29 mouse cellular contexts compared by ENCODE assay signal in the genomic region with DNA sequence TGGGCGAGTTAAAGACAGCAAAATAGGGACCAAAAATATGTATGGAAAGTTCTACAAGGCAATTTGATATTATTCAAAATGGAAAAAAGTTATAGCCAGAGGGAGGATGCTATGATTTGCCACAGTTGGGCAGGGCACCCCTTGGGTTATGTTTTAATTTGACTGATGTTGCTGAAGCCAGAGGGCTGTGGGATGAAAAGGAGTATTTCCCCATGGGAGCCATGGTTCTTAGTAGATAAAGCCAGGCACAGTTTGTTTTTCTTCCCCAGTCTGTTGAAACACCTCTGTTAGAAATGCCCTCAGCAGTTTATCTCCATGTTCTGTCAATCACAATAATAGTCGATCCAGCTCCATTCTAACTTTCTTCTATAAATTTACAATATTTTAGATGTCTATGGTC.
DNase-seq lines count a peak whose midpoint lies in the region; ATAC-seq lines count a peak whose summit lies in the region.
"Had no signal": no experiment of that assay in that cellular context is flagged by ENCODE, and none has a peak within 500 bp of the region (broad histone marks: within the 10 kb centered on the region; RNA-seq: fewer than 3 reads in every experiment).

No protein-coding gene starts in this region.

- H3K4me3 ChIP-seq in hindbrain, embryonic 13.5 days, result no peak overlapping the region
- H3K4me3 ChIP-seq in hindbrain, embryonic 10.5 days, result no peak overlapping the region
- H3K4me3 ChIP-seq in neural tube, embryonic 13.5 days, result no peak overlapping the region
- no peak overlapping the region for H3K4me3 ChIP-seq in hindbrain, embryonic 14.5 days (replicated peaks; ENCODE audit: low read length)
- H3K4me3 ChIP-seq in neural tube, embryonic 15.5 days (replicated peaks), result no peak overlapping the region
- no peak overlapping the region for H3K4me3 ChIP-seq in heart, embryonic 10.5 days
- H3K4me3 ChIP-seq: embryonic facial prominence, embryonic 13.5 days; erythroblast, embryonic 14.5 days; kidney, embryonic 15.5 days; liver, embryonic 12.5 days; midbrain, embryonic 12.5 days; myocyte; stomach, embryonic 15.5 days had no signal

- 71% methylated on average over 2 of the region's 2 CpGs for WGBS in hindbrain, embryonic 13.5 days
- WGBS in hindbrain, embryonic 10.5 days, result 82% methylated on average over 2 of the region's 2 CpGs
- WGBS in neural tube, embryonic 13.5 days, result 71% methylated on average over 2 of the region's 2 CpGs
- 65% methylated on average over 2 of the region's 2 CpGs for WGBS in hindbrain, embryonic 14.5 days
- 59% methylated on average over 2 of the region's 2 CpGs for WGBS in neural tube, embryonic 15.5 days
- 58% methylated on average over 2 of the region's 2 CpGs for WGBS in heart, embryonic 10.5 days

- H3K9ac ChIP-seq in hindbrain, embryonic 13.5 days, result no peak overlapping the region
- H3K9ac ChIP-seq in neural tube, embryonic 13.5 days, result no peak overlapping the region
- no peak overlapping the region for H3K9ac ChIP-seq in hindbrain, embryonic 14.5 days
- no peak overlapping the region for H3K9ac ChIP-seq in neural tube, embryonic 15.5 days (replicated peaks)
- H3K9ac ChIP-seq: embryonic facial prominence, embryonic 13.5 days; kidney, embryonic 15.5 days; liver, embryonic 12.5 days; liver, postnatal 0 days; midbrain, embryonic 12.5 days; stomach, embryonic 15.5 days had no signal

- H3K4me1 ChIP-seq in hindbrain, embryonic 13.5 days (replicated peaks), result peaks cover 20% of the 10 kb centered on the region
- no peaks in the 10 kb centered on the region for H3K4me1 ChIP-seq in hindbrain, embryonic 10.5 days (replicated peaks)
- peaks cover 23% of the 10 kb centered on the region for H3K4me1 ChIP-seq in neural tube, embryonic 13.5 days (replicated peaks)
- H3K4me1 ChIP-seq in hindbrain, embryonic 14.5 days (replicated peaks; ENCODE audit: control insufficient read depth, insufficient read depth, low read length), result peaks cover 19% of the 10 kb centered on the region
- peaks cover 17% of the 10 kb centered on the region for H3K4me1 ChIP-seq in neural tube, embryonic 15.5 days
- no peaks in the 10 kb centered on the region for H3K4me1 ChIP-seq in heart, embryonic 10.5 days
- H3K4me1 ChIP-seq: kidney, embryonic 15.5 days; liver, embryonic 12.5 days; stomach, embryonic 15.5 days had no signal

- ATAC-seq in hindbrain, embryonic 13.5 days (ENCODE audit: low FRiP score), result no peak
- ATAC-seq in neural tube, embryonic 13.5 days (ENCODE audit: low read depth), result no peak
- no peak for ATAC-seq in hindbrain, embryonic 14.5 days (ENCODE audit: low FRiP score)
- no peak for ATAC-seq in neural tube, embryonic 15.5 days (ENCODE audit: low FRiP score)
- ATAC-seq: inflammation-experienced regulatory T-cells, adult 6 months; liver, embryonic 12.5 days; liver, postnatal 0 days had no signal

- H3K36me3 ChIP-seq in hindbrain, embryonic 13.5 days, result no peaks in the 10 kb centered on the region
- no peaks in the 10 kb centered on the region; the same call in 1 of the 2 replicates for H3K36me3 ChIP-seq in hindbrain, embryonic 10.5 days
- H3K36me3 ChIP-seq in neural tube, embryonic 13.5 days, result no peaks in the 10 kb centered on the region
- no peaks in the 10 kb centered on the region for H3K36me3 ChIP-seq in hindbrain, embryonic 14.5 days (replicated peaks; ENCODE audit: control insufficient read depth, insufficient read depth)
- no peaks in the 10 kb centered on the region for H3K36me3 ChIP-seq in neural tube, embryonic 15.5 days
- H3K36me3 ChIP-seq in heart, embryonic 10.5 days, result no peaks in the 10 kb centered on the region
- H3K36me3 ChIP-seq: embryonic facial prominence, embryonic 13.5 days; kidney, embryonic 15.5 days; liver, embryonic 12.5 days; midbrain, embryonic 12.5 days; stomach, embryonic 15.5 days had no signal

- H3K4me2 ChIP-seq in hindbrain, embryonic 13.5 days, result no peak overlapping the region
- no peak overlapping the region for H3K4me2 ChIP-seq in neural tube, embryonic 13.5 days
- no peak overlapping the region for H3K4me2 ChIP-seq in hindbrain, embryonic 14.5 days (replicated peaks)
- H3K4me2 ChIP-seq in neural tube, embryonic 15.5 days, result no peak overlapping the region
- H3K4me2 ChIP-seq: embryonic facial prominence, embryonic 13.5 days; kidney, embryonic 15.5 days; liver, embryonic 12.5 days; midbrain, embryonic 12.5 days; stomach, embryonic 15.5 days had no signal

- DNase-seq in hindbrain, embryonic 10.5 days (ENCODE audit: low spot score), result no peak
- DNase-seq in neural tube, embryonic 10.5 days (ENCODE audit: extremely low spot score, low spot score), result no peak
- no peak for DNase-seq in hindbrain, embryonic 14.5 days (ENCODE audit: low spot score)
- DNase-seq in heart, embryonic 10.5 days (ENCODE audit: low spot score), result no peak
- no peak for DNase-seq in embryo, embryonic 9.5 days (ENCODE audit: extremely low spot score)
- DNase-seq: adrenal gland, adult 2 months; B cell, adult 2 months; cerebellum, adult 11 months; embryo, embryonic 11 days; gastrocnemius, postnatal 14 days; heart, postnatal 36 days; kidney, adult 11 months; kidney, postnatal 25 days; left cerebral cortex, postnatal 4 days; liver, postnatal 0 days; lung, postnatal 36 days; right cerebral cortex, postnatal 25 days; thymus, postnatal 14 days had no signal

- peak overlapping the region; percentile 84 for H3K27ac ChIP-seq in hindbrain, embryonic 13.5 days
- H3K27ac ChIP-seq in hindbrain, embryonic 10.5 days, result no peak overlapping the region
- H3K27ac ChIP-seq in neural tube, embryonic 13.5 days (replicated peaks), result peak overlapping the region; percentile 85
- H3K27ac ChIP-seq in hindbrain, embryonic 14.5 days, result peak overlapping the region; percentile 71
- peak overlapping the region; percentile 69 for H3K27ac ChIP-seq in neural tube, embryonic 15.5 days (replicated peaks)
- H3K27ac ChIP-seq in heart, embryonic 10.5 days, result no peak overlapping the region
- H3K27ac ChIP-seq: embryonic facial prominence, embryonic 13.5 days; kidney, embryonic 15.5 days; liver, embryonic 12.5 days; midbrain, embryonic 12.5 days; stomach, embryonic 15.5 days had no signal

- no peaks in the 10 kb centered on the region for H3K27me3 ChIP-seq in hindbrain, embryonic 13.5 days
- no peaks in the 10 kb centered on the region for H3K27me3 ChIP-seq in hindbrain, embryonic 10.5 days (ENCODE audit: insufficient read depth, poor library complexity, severe bottlenecking)
- H3K27me3 ChIP-seq in neural tube, embryonic 13.5 days, result no peaks in the 10 kb centered on the region
- no peaks in the 10 kb centered on the region for H3K27me3 ChIP-seq in hindbrain, embryonic 14.5 days (ENCODE audit: control insufficient read depth, insufficient read depth, low read length)
- no peaks in the 10 kb centered on the region for H3K27me3 ChIP-seq in neural tube, embryonic 15.5 days (replicated peaks)
- no peaks in the 10 kb centered on the region for H3K27me3 ChIP-seq in heart, embryonic 10.5 days (ENCODE audit: insufficient read depth, poor library complexity, severe bottlenecking)
- H3K27me3 ChIP-seq: embryonic facial prominence, embryonic 13.5 days; kidney, embryonic 15.5 days; liver, embryonic 12.5 days; midbrain, embryonic 12.5 days; stomach, embryonic 15.5 days had no signal

- H3K9me3 ChIP-seq in hindbrain, embryonic 13.5 days, result no peaks in the 10 kb centered on the region
- no peaks in the 10 kb centered on the region for H3K9me3 ChIP-seq in hindbrain, embryonic 10.5 days
- H3K9me3 ChIP-seq in neural tube, embryonic 13.5 days, result no peaks in the 10 kb centered on the region
- H3K9me3 ChIP-seq in hindbrain, embryonic 14.5 days (ENCODE audit: control insufficient read depth, low read length), result no peaks in the 10 kb centered on the region
- no peaks in the 10 kb centered on the region for H3K9me3 ChIP-seq in neural tube, embryonic 15.5 days (replicated peaks)
- H3K9me3 ChIP-seq in heart, embryonic 10.5 days, result no peaks in the 10 kb centered on the region
- H3K9me3 ChIP-seq: embryonic facial prominence, embryonic 13.5 days; kidney, embryonic 15.5 days; liver, embryonic 12.5 days; midbrain, embryonic 12.5 days; stomach, embryonic 15.5 days had no signal

Comparison
In these comparisons a context has a peak if more than half of its experiments do, and no peak if none do; other contexts are left out.
1. H3K27ac ChIP-seq: peak in hindbrain, embryonic 13.5 days (single experiment), neural tube, embryonic 13.5 days (single experiment), hindbrain, embryonic 14.5 days (single experiment) and neural tube, embryonic 15.5 days (single experiment); none in hindbrain, embryonic 10.5 days (single experiment) and heart, embryonic 10.5 days (single experiment).